Mouse (Mus musculus) limb, embryonic 15.5 days (tissue): Measurements from ENCODE around the gene Zfp523. TPM values are rescaled to one million over a fixed set of nuclear protein-coding genes. Genes with fewer than 3 reads are reported as not detected.

Source experiments
- ATAC-seq: fragments of 200-750 bp; cut with Nextera tagmentation; 2 replicates; pipeline ENCODE4 v1.8.0; 2017; ENCODE audit warnings: low read depth, moderate TSS enrichment; ENCODE audit not compliant: insufficient number of reproducible peaks, low FRiP score, low TSS enrichment
- H3K27ac ChIP-seq: fragments of 300-500 bp; sonication (generic); 2 replicates; pipeline ENCODE4 v1.5.1; 2015; ENCODE audit warnings: moderate library complexity, mild to moderate bottlenecking, inconsistent platforms
- H3K27me3 ChIP-seq: fragments of 300-500 bp; sonication (generic); 2 replicates; pipeline ENCODE4 v1.6.1; 2015; ENCODE audit warnings: inconsistent platforms
- H3K36me3 ChIP-seq: fragments of 300-500 bp; sonication (generic); 2 replicates; pipeline ENCODE4 v1.6.1; 2015; ENCODE audit warnings: inconsistent platforms
- H3K4me1 ChIP-seq: fragments of 300-500 bp; sonication (generic); 2 replicates; pipeline ENCODE4 v1.6.1; 2015; ENCODE audit warnings: inconsistent platforms
- H3K4me2 ChIP-seq: fragments of 300-500 bp; sonication (generic); 2 replicates; pipeline ENCODE4 v1.6.1; 2015; ENCODE audit warnings: mild to moderate bottlenecking, inconsistent platforms
- H3K4me3 ChIP-seq: fragments of 300-500 bp; sonication (generic); 2 replicates; pipeline ENCODE4 v1.5.1; 2015; ENCODE audit warnings: mild to moderate bottlenecking, inconsistent platforms
- H3K9ac ChIP-seq: fragments of 300-500 bp; sonication (generic); 2 replicates; pipeline ENCODE4 v1.6.1; 2015; ENCODE audit warnings: inconsistent platforms
- H3K9me3 ChIP-seq: fragments of 300-500 bp; sonication (generic); 2 replicates; pipeline ENCODE4 v1.6.1; 2016; ENCODE audit warnings: inconsistent platforms
- WGBS: fragments of 180-500 bp; shearing (Covaris S2); methylation state at CpG from one replicate; pipeline ENCODE4 v1.1.7; 2015; 5-methylcytosine and 5-hydroxymethylcytosine counted together
- polyA plus RNA-seq: library from polyadenylated mRNA; unstranded; fragments of >200 nt; fragmentation: Nextera tagmentation; extraction: Ambion mirVana; gene quantifications from 2 replicates; pipeline ENCODE4 v1.2.1, GENCODE M21; 2015

The Zfp523 gene
- polyA plus RNA-seq, 1 experiment from 2014 or later: 33.6 TPM

- H3K27ac ChIP-seq: 0 out of 2 replicates have a peak overlapping the region, but pooled peaks have one; percentile 24
- H3K9me3 ChIP-seq: no peaks in the 10 kb centered on the region
- no peak overlapping the region for H3K4me3 ChIP-seq
- no peak overlapping the region for H3K9ac ChIP-seq
- peaks cover 36% of the 10 kb centered on the region for H3K36me3 ChIP-seq
- 71% methylated on average over 7 of the region's 7 CpGs for WGBS
- no peak overlapping the region for H3K4me2 ChIP-seq
- H3K27me3 ChIP-seq: no peaks in the 10 kb centered on the region
- H3K4me1 ChIP-seq: peaks cover 41% of the 10 kb centered on the region
- ATAC-seq: no peak
These were observed 59.2 kb downstream of the Zfp523 start for GRCm38 (mm10) chr17:28235982-28236635.

- no peaks in the 10 kb centered on the region for H3K27me3 ChIP-seq
- H3K27ac ChIP-seq: 0 out of 2 replicates have a peak overlapping the region, but pooled peaks have one; percentile 24
- 77% methylated on average over 4 of the region's 4 CpGs for WGBS
- peaks cover 41% of the 10 kb centered on the region for H3K4me1 ChIP-seq
- no peak overlapping the region for H3K4me2 ChIP-seq
- H3K4me3 ChIP-seq: no peak overlapping the region
- no peaks in the 10 kb centered on the region for H3K9me3 ChIP-seq
- no peak for ATAC-seq
- no peak overlapping the region for H3K9ac ChIP-seq
- H3K36me3 ChIP-seq: peaks cover 41% of the 10 kb centered on the region
These were observed 59.7 kb downstream of the Zfp523 start for GRCm38 (mm10) chr17:28236636-28237015.

GRCm38 (mm10) chr17:28237362-28237761 is 60.4 kb downstream of the Zfp523 start:
- H3K9ac ChIP-seq: no peak overlapping the region
- H3K9me3 ChIP-seq: no peaks in the 10 kb centered on the region
- peaks cover 46% of the 10 kb centered on the region for H3K4me1 ChIP-seq
- H3K4me2 ChIP-seq: no peak overlapping the region
- ATAC-seq: no peak
- peaks cover 48% of the 10 kb centered on the region for H3K36me3 ChIP-seq
- no peak overlapping the region for H3K27ac ChIP-seq
- H3K4me3 ChIP-seq: no peak overlapping the region
- 59% methylated on average over 5 of the region's 5 CpGs for WGBS
- no peaks in the 10 kb centered on the region for H3K27me3 ChIP-seq

GRCm38 (mm10) chr17:28237874-28238273 is 60.9 kb downstream of the Zfp523 start:
- no peak overlapping the region for H3K4me2 ChIP-seq
- peaks cover 46% of the 10 kb centered on the region for H3K4me1 ChIP-seq
- H3K36me3 ChIP-seq: peaks cover 51% of the 10 kb centered on the region
- H3K4me3 ChIP-seq: no peak overlapping the region
- no peak overlapping the region for H3K9ac ChIP-seq
- 78% methylated on average over 6 of the region's 6 CpGs for WGBS
- no peak for ATAC-seq
- H3K27ac ChIP-seq: no peak overlapping the region
- H3K9me3 ChIP-seq: no peaks in the 10 kb centered on the region
- no peaks in the 10 kb centered on the region for H3K27me3 ChIP-seq

GRCm38 (mm10) chr17:28240846-28241245 is 63.9 kb downstream of the Zfp523 start:
- whole genome bisulfite sequencing: 83% methylated on average over 5 of the region's 5 CpGs
- no peak overlapping the region for H3K4me2 ChIP-seq
- H3K4me3 ChIP-seq: no peak overlapping the region
- no peaks in the 10 kb centered on the region for H3K9me3 ChIP-seq
- H3K27ac ChIP-seq: no peak overlapping the region
- peaks cover 41% of the 10 kb centered on the region for H3K4me1 ChIP-seq
- no peak for ATAC-seq
- H3K36me3 ChIP-seq: peaks cover 54% of the 10 kb centered on the region
- no peaks in the 10 kb centered on the region for H3K27me3 ChIP-seq
- H3K9ac ChIP-seq: no peak overlapping the region

- H3K27me3 ChIP-seq: no peaks in the 10 kb centered on the region
- H3K36me3 ChIP-seq: peaks cover 49% of the 10 kb centered on the region
- no peak overlapping the region for H3K9ac ChIP-seq
- no peaks in the 10 kb centered on the region for H3K9me3 ChIP-seq
- WGBS: 70% methylated on average over 6 of the region's 6 CpGs
- no peak overlapping the region for H3K4me2 ChIP-seq
- H3K4me3 ChIP-seq: no peak overlapping the region
- no peak for ATAC-seq
- H3K27ac ChIP-seq: no peak overlapping the region
- peaks cover 37% of the 10 kb centered on the region for H3K4me1 ChIP-seq
These were observed 65.4 kb downstream of the Zfp523 start for GRCm38 (mm10) chr17:28242296-28242695.

GRCm38 (mm10) chr17:28244214-28244613 is 67.3 kb downstream of the Zfp523 start:
- Histone ChIP-seq H3K4me2 (no peak overlapping the region), H3K36me3 (peaks cover 35% of the 10 kb centered on the region), H3K27me3 (no peaks in the 10 kb centered on the region), H3K4me3 (no peak overlapping the region), H3K9me3 (no peaks in the 10 kb centered on the region), H3K27ac (peak overlapping the region; percentile 77), H3K9ac (no peak overlapping the region), H3K4me1 (peaks cover 52% of the 10 kb centered on the region)
- ATAC-seq: no peak
- WGBS: 84% methylated on average over 6 of the region's 6 CpGs

- no peaks in the 10 kb centered on the region for H3K27me3 ChIP-seq
- H3K9ac ChIP-seq: no peak overlapping the region
- no peak overlapping the region for H3K4me2 ChIP-seq
- 27% methylated on average over 6 of the region's 6 CpGs for WGBS
- peak overlapping the region; percentile 77 for H3K27ac ChIP-seq
- peak; percentile 31; the same call in 1 of the 2 replicates for ATAC-seq
- peaks cover 32% of the 10 kb centered on the region for H3K36me3 ChIP-seq
- no peaks in the 10 kb centered on the region for H3K9me3 ChIP-seq
- H3K4me3 ChIP-seq: no peak overlapping the region
- peaks cover 55% of the 10 kb centered on the region for H3K4me1 ChIP-seq
These were observed 67.8 kb downstream of the Zfp523 start for GRCm38 (mm10) chr17:28244714-28245113.

GRCm38 (mm10) chr17:28246640-28247039 is 69.7 kb downstream of the Zfp523 start:
- WGBS: 71% methylated on average over 11 of the region's 11 CpGs
- peak overlapping the region; percentile 60; the same call in 1 of the 2 replicates for H3K27ac ChIP-seq
- H3K36me3 ChIP-seq: peaks cover 19% of the 10 kb centered on the region
- peaks cover 59% of the 10 kb centered on the region for H3K4me1 ChIP-seq
- no peak for ATAC-seq
- no peak overlapping the region for H3K9ac ChIP-seq
- no peak overlapping the region for H3K4me2 ChIP-seq
- no peaks in the 10 kb centered on the region for H3K27me3 ChIP-seq
- H3K9me3 ChIP-seq: no peaks in the 10 kb centered on the region
- H3K4me3 ChIP-seq: no peak overlapping the region

GRCm38 (mm10) chr17:28247613-28248012 is 70.7 kb downstream of the Zfp523 start:
- ATAC-seq: no peak
- no peak overlapping the region for H3K9ac ChIP-seq

GRCm38 (mm10) chr17:28249062-28249461 is 72.1 kb downstream of the Zfp523 start:
- Histone ChIP-seq H3K4me3 (no peak overlapping the region), H3K9ac (no peak overlapping the region)
- no peak for ATAC-seq

More at GRCm38 (mm10) chr17:28247613-28248012, 70.7 kb downstream of the Zfp523 start:
- Histone ChIP-seq H3K4me3 (no peak overlapping the region), H3K27ac (peak overlapping the region; percentile 60; the same call in 1 of the 2 replicates), H3K36me3 (peaks cover 13% of the 10 kb centered on the region), H3K4me1 (peaks cover 61% of the 10 kb centered on the region), H3K27me3 (no peaks in the 10 kb centered on the region), H3K4me2 (no peak overlapping the region), H3K9me3 (no peaks in the 10 kb centered on the region)
- 25% methylated on average over 6 of the region's 6 CpGs for WGBS

GRCm38 (mm10) chr17:28251579-28252280 is 74.8 kb downstream of the Zfp523 start:
- WGBS: 82% methylated on average over 12 of the region's 12 CpGs
- 0 out of 2 replicates have a peak overlapping the region, but pooled peaks have one; percentile 43 for H3K27ac ChIP-seq
- no peak overlapping the region for H3K4me3 ChIP-seq
- no peaks in the 10 kb centered on the region for H3K27me3 ChIP-seq
- H3K9ac ChIP-seq: no peak overlapping the region
- H3K4me1 ChIP-seq: peaks cover 65% of the 10 kb centered on the region
- peaks cover 9% of the 10 kb centered on the region; the same call in 1 of the 2 replicates for H3K36me3 ChIP-seq
- H3K9me3 ChIP-seq: no peaks in the 10 kb centered on the region
- no peak overlapping the region for H3K4me2 ChIP-seq
- no peak for ATAC-seq

More at GRCm38 (mm10) chr17:28249062-28249461, 72.1 kb downstream of the Zfp523 start:
- peaks cover 9% of the 10 kb centered on the region; the same call in 1 of the 2 replicates for H3K36me3 ChIP-seq
- H3K27ac ChIP-seq: no peak overlapping the region
- no peaks in the 10 kb centered on the region for H3K27me3 ChIP-seq
- H3K4me1 ChIP-seq: peaks cover 65% of the 10 kb centered on the region
- H3K9me3 ChIP-seq: no peaks in the 10 kb centered on the region
- 65% methylated on average over 12 of the region's 12 CpGs for WGBS
- H3K4me2 ChIP-seq: no peak overlapping the region
